Mouse (Mus musculus) MEL (cell line): ENCODE measurements around the gene Gsx2. TPM values are rescaled to one million over a fixed set of nuclear protein-coding genes. Genes with fewer than 3 reads are reported as not detected.

Experiments
- DNase-seq: peaks from one replicate; pipeline ENCODE4 v3.0.0; 2011; ENCODE audit warnings: low read depth, low spot score
- H3K27ac ChIP-seq: 2 replicates; pipeline ENCODE4 v1.5.1; 2012; ENCODE audit warnings: low read depth, mild to moderate bottlenecking, control low read depth, low read length, moderate library complexity; ENCODE audit not compliant: control insufficient read depth
- H3K27me3 ChIP-seq, 2 experiments: fragments of 150-350 bp in 1 of 2; sonication (generic) in 1 of 2; 2 replicates each; pipeline ENCODE4 v1.6.1; 2012; ENCODE audit warnings: low read length in 2 of 2, mild to moderate bottlenecking in 2 of 2, improper control_type of control experiment in 1 of 2, moderate library complexity in 1 of 2; ENCODE audit not compliant: insufficient read depth in 2 of 2, control insufficient read depth in 1 of 2
- H3K36me3 ChIP-seq, 2 experiments: 2 replicates each; pipeline ENCODE4 v1.6.1; 2012 to 2014; ENCODE audit warnings: low read length in 2 of 2, improper control_type of control experiment in 1 of 2, inconsistent platforms in 1 of 2, mild to moderate bottlenecking in 1 of 2; ENCODE audit not compliant: insufficient read depth in 2 of 2, control insufficient read depth in 1 of 2
- H3K4me1 ChIP-seq, 2 experiments: fragments of 150-350 bp in 1 of 2; sonication (generic) in 1 of 2; 2 replicates each; pipeline ENCODE4 v1.6.1; 2012; ENCODE audit warnings: low read length in 2 of 2, improper control_type of control experiment in 1 of 2, mild to moderate bottlenecking in 1 of 2; ENCODE audit not compliant: insufficient read depth in 2 of 2, control insufficient read depth in 1 of 2
- H3K4me3 ChIP-seq, 2 experiments: fragments of 150-350 bp in 1 of 2; sonication (generic) in 1 of 2; 2 replicates each; pipeline ENCODE4 v1.5.1; 2012; ENCODE audit warnings: low read depth in 2 of 2, low read length in 2 of 2, mild to moderate bottlenecking in 2 of 2, moderate library complexity in 2 of 2, control low read depth in 1 of 2, improper control_type of control experiment in 1 of 2; ENCODE audit not compliant: control insufficient read depth in 1 of 2, insufficient read depth in 1 of 2
- H3K79me2 ChIP-seq: 2 replicates; pipeline ENCODE4 v1.6.1; 2012; ENCODE audit warnings: mild to moderate bottlenecking, low read length, moderate library complexity; ENCODE audit not compliant: control insufficient read depth, poor library complexity, insufficient read depth
- H3K9ac ChIP-seq: 2 replicates; pipeline ENCODE4 v1.6.1; 2012; ENCODE audit warnings: low read depth, mild to moderate bottlenecking, control low read depth, low read length, moderate library complexity; ENCODE audit not compliant: control insufficient read depth, poor library complexity, severe bottlenecking
- H3K9me3 ChIP-seq: fragments of 150-350 bp; sonication (generic); replicated peaks from 2 replicates; pipeline ENCODE4 v1.6.1; 2012; ENCODE audit warnings: mild to moderate bottlenecking, low read length, improper control_type of control experiment, moderate library complexity; ENCODE audit not compliant: insufficient read depth
- CHD1 ChIP-seq: IDR thresholded peaks from 2 replicates; pipeline ENCODE4 v1.6.1; 2012; ENCODE audit warnings: low read depth, mild to moderate bottlenecking, inconsistent platforms, low read length, improper control_type of control experiment
- CHD2 ChIP-seq: IDR thresholded peaks from 2 replicates; pipeline ENCODE4 v1.6.1; 2011; ENCODE audit warnings: low read length, improper control_type of control experiment
- ETS1 ChIP-seq: IDR thresholded peaks from 2 replicates; pipeline ENCODE4 v1.6.1; 2012; ENCODE audit warnings: low read depth, mild to moderate bottlenecking, inconsistent platforms, low read length, improper control_type of control experiment, moderate library complexity
- GATA1 ChIP-seq: IDR thresholded peaks from 2 replicates; pipeline ENCODE4 v1.6.1; 2011; ENCODE audit warnings: low read depth, low read length, improper control_type of control experiment
- KAT2A ChIP-seq: conservative IDR thresholded peaks from 2 replicates; pipeline ENCODE4 v1.6.1; 2012; ENCODE audit warnings: low read depth, low read length, improper control_type of control experiment, inconsistent platforms
- MAFK ChIP-seq: IDR thresholded peaks from 2 replicates; pipeline ENCODE4 v1.6.1; 2011; ENCODE audit warnings: low read depth, mild to moderate bottlenecking, low read length, improper control_type of control experiment, borderline replicate concordance
- MAZ ChIP-seq: IDR thresholded peaks from 2 replicates; pipeline ENCODE4 v1.6.1; 2012; ENCODE audit warnings: low read depth, mild to moderate bottlenecking, inconsistent platforms, low read length, improper control_type of control experiment
- MEF2A ChIP-seq: IDR thresholded peaks from 2 replicates; pipeline ENCODE4 v1.6.1; 2014; ENCODE audit warnings: low read depth, mild to moderate bottlenecking, inconsistent platforms, low read length, improper control_type of control experiment; ENCODE audit not compliant: poor library complexity, insufficient replicate concordance, severe bottlenecking; ENCODE audit errors: extremely low read depth
- MXI1 ChIP-seq: IDR thresholded peaks from 2 replicates; pipeline ENCODE4 v1.6.1; 2011; ENCODE audit warnings: mild to moderate bottlenecking, low read depth, low read length, improper control_type of control experiment
- MYB ChIP-seq: IDR thresholded peaks from 2 replicates; pipeline ENCODE4 v1.6.1; 2011; ENCODE audit warnings: mild to moderate bottlenecking, low read depth, low read length, improper control_type of control experiment
- POLR2A ChIP-seq, 2 experiments: IDR thresholded peaks; 2 replicates each; pipeline ENCODE4 v1.6.1; 2011 to 2012; ENCODE audit warnings: low read length in 2 of 2, mild to moderate bottlenecking in 2 of 2, control low read depth in 1 of 2, improper control_type of control experiment in 1 of 2, low read depth in 1 of 2, moderate library complexity in 1 of 2; ENCODE audit not compliant: control insufficient read depth in 1 of 2, insufficient read depth in 1 of 2, poor library complexity in 1 of 2
- POLR2AphosphoS2 ChIP-seq: IDR thresholded peaks from 2 replicates; pipeline ENCODE4 v1.6.1; 2011; ENCODE audit warnings: low read length, improper control_type of control experiment
- POLR2AphosphoS5 ChIP-seq: IDR thresholded peaks from 2 replicates; pipeline ENCODE4 v1.6.1; 2012; ENCODE audit warnings: low read depth, borderline replicate concordance, mild to moderate bottlenecking, inconsistent platforms, low read length, moderate library complexity, mixed read lengths
- RAD21 ChIP-seq: IDR thresholded peaks from 2 replicates; pipeline ENCODE4 v1.6.1; 2011; ENCODE audit warnings: mild to moderate bottlenecking, low read depth, low read length, improper control_type of control experiment
- SIN3A ChIP-seq: IDR thresholded peaks from 2 replicates; pipeline ENCODE4 v1.6.1; 2012; ENCODE audit warnings: low read length, improper control_type of control experiment, inconsistent platforms
- SMC3 ChIP-seq: IDR thresholded peaks from 2 replicates; pipeline ENCODE4 v1.6.1; 2011; ENCODE audit warnings: low read depth, low read length, improper control_type of control experiment
- TAL1 ChIP-seq: IDR thresholded peaks from 2 replicates; pipeline ENCODE4 v1.6.1; 2012; ENCODE audit warnings: mild to moderate bottlenecking, inconsistent platforms, low read length, moderate library complexity, mixed read lengths
- TCF12 ChIP-seq: IDR thresholded peaks from 2 replicates; pipeline ENCODE4 v1.6.1; 2014; ENCODE audit warnings: low read depth, mild to moderate bottlenecking, inconsistent platforms, low read length, improper control_type of control experiment, moderate library complexity
- UBTF ChIP-seq: IDR thresholded peaks from 2 replicates; pipeline ENCODE4 v1.6.1; 2012; ENCODE audit warnings: low read depth, mild to moderate bottlenecking, inconsistent platforms, low read length, improper control_type of control experiment, moderate library complexity, borderline replicate concordance; ENCODE audit not compliant: insufficient read depth
- ZKSCAN1 ChIP-seq: IDR thresholded peaks from 2 replicates; pipeline ENCODE4 v1.6.1; 2012; ENCODE audit warnings: low read depth, mild to moderate bottlenecking, inconsistent platforms, low read length, improper control_type of control experiment, moderate library complexity
- ZNF384 ChIP-seq: IDR thresholded peaks from 2 replicates; pipeline ENCODE4 v1.6.1; 2012; ENCODE audit warnings: low read depth, mild to moderate bottlenecking, inconsistent platforms, low read length, improper control_type of control experiment
- polyA plus RNA-seq, 2 experiments: library from polyadenylated mRNA; stranded (reverse) in 1 of 2; unstranded in 1 of 2; fragments of >175 nt in 1 of 2; fragments of >200 nt in 1 of 2; gene quantifications; 2 replicates each; pipeline versions ENCODE4 v1.2.1 to v1.2.4; 2012; ENCODE audit warnings: low replicate concordance in 2 of 2, low read depth in 1 of 2; ENCODE audit not compliant: insufficient read length in 2 of 2, insufficient read depth in 1 of 2, missing spikeins in 1 of 2
- total RNA-seq: library from RNA; depleted of rRNA; stranded (reverse); fragments of 300-350 nt; gene quantifications from 2 replicates; pipeline ENCODE4 v1.2.3, GENCODE M21; 2012

The Gsx2 gene
- total and polyA plus RNA-seq, 3 experiments, result not detected

GRCm38 (mm10) chr5:75074537-75075382, 641 bp upstream of the Gsx2 start:
- H3K4me3 ChIP-seq, result no peak overlapping the region
- TF ChIP-seq GATA1, result no peak
- TF ChIP-seq POLR2A (IDR thresholded peaks at IDR 0.05; ENCODE audit: control insufficient read depth in 1 of 2, insufficient read depth in 1 of 2, low read depth in 1 of 2, low read length in 2 of 2, poor library complexity in 1 of 2), result no peak
- no peak for TF ChIP-seq CHD1
- TF ChIP-seq SIN3A, result no peak
- TF ChIP-seq ZNF384, result no peak
- TF ChIP-seq TCF12, result no peak
- no peak for TF ChIP-seq KAT2A
- no peak for TF ChIP-seq TAL1
- no peak for TF ChIP-seq UBTF
- TF ChIP-seq, all 39 proteins: peak for 0
- Histone ChIP-seq H3K9me3 (no peaks in the 10 kb centered on the region), H3K36me3 (no peaks in the 10 kb centered on the region), H3K79me2 (no peaks in the 10 kb centered on the region), H3K4me1 (no peaks in the 10 kb centered on the region), H3K27me3 (peaks cover 2 to 11% of the 10 kb centered on the region in 2 experiments; a peak in 2 of 4 replicates), H3K9ac (no peak overlapping the region), H3K27ac (no peak overlapping the region)
- DNase-seq, result no peak

GRCm38 (mm10) chr5:75076326-75077050, 1.1 kb downstream of the Gsx2 start:
- TF ChIP-seq ZKSCAN1 (no peak), MEF2A (no peak), MAFK (no peak), MXI1 (no peak), TAL1 (no peak), CHD1 (no peak), MAZ (no peak), CHD2 (no peak), POLR2AphosphoS5 (no peak), ETS1 (no peak), SIN3A (no peak), POLR2AphosphoS2 (no peak), MYB (no peak), SMC3 (no peak), RAD21 (no peak)
- no peak overlapping the region for H3K27ac ChIP-seq
- no peaks in the 10 kb centered on the region for H3K4me1 ChIP-seq
- H3K9ac ChIP-seq, result no peak overlapping the region
- H3K79me2 ChIP-seq, result no peaks in the 10 kb centered on the region
- no peaks in the 10 kb centered on the region for H3K9me3 ChIP-seq
- DNase-seq, result no peak
- peaks cover 0 to 11% of the 10 kb centered on the region in 2 experiments; a peak in 3 of 4 replicates for H3K27me3 ChIP-seq
- H3K36me3 ChIP-seq, result no peaks in the 10 kb centered on the region
- H3K4me3 ChIP-seq, result no peak overlapping the region
